Mouse (Mus musculus) CD4-positive, CD25-positive, alpha-beta regulatory T cell, adult 2 months (primary cell): ENCODE measurements around the gene Chrna3.

Experiments
- DNase-seq: peaks from one replicate; pipeline ENCODE4 v3.0.0-alpha.2; 2012; ENCODE audit warnings: low read depth, low spot score

The Chrna3 gene

DNA sequence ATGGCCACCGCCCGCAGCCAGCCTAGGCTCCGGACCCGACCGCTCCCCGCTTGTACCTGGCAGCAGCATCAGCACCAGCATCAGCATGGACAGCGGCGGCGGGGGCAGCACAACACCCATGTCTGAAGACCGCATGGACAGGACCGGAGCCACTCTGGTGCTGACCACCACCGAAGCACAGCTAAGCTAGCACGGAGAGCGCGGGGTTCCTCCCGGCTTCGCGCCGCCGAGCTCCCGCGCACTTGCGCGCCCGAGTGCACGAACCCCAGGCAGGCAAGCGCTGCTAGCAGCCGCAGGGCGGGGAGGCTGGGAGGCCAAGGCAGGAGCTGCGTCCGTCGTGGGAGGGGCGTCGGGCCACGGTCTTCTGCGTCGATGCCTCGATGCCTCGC, at the start of gene Chrna3:
Chrna3 (minus strand) TSS at position 288 of the 389 bp plus-strand sequence.
- DNase-seq: no peak

DNA sequence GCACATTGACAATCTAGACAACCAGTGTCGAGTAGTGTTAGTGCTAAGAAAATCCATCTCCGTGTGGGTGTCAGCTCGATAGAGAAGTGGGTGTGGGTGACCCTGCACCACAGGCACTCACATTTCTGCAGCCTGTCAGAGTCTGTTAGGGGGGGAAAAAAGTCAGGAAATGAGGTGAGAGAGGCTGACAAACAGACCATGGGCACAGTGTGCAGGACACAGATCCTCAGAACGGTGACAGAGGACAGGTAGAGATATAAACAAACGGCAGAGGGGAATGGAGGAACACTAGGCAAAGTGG, 41.6 kb upstream of the Chrna3 start:
- DNase-seq: no peak

DNA sequence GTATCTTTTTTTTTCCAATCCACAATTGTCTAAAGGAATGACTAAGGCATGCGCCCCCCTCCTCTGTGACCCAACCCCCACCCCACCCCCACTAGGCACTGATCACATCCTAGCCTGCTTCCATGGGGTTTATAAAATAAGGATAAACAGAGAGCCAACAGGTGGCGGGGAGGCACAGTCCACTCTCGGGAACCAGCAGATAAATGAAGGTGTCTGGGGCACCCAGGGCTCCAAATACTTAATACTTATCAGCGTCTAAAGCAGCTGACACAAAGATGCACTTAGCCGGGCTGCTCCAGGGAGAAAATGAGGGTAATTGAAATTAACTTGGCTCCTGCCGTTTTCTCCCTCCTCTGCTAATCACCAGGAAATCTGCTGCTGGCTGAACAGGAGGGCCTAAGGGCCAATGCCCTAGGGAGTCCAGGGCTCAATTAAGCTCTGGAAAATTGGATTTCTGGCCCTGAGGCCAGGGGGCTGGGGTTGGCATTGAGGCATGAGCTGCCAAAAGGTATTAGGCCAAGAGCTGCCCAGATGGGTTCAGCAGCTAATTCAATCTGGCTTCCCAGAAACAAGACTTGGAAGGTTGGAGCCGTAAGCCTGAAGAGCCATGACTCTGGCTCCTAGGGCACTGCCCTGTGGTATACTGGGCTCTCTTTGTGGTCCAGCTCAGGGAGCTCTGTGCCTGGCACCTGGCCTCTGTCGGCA, 41.0 kb upstream of the Chrna3 start:
- DNase-seq: no peak

- no peak for DNase-seq
Measured at GRCm38 (mm10) chr9:55065241-55065640, 38.9 kb upstream of the Chrna3 start.

DNA sequence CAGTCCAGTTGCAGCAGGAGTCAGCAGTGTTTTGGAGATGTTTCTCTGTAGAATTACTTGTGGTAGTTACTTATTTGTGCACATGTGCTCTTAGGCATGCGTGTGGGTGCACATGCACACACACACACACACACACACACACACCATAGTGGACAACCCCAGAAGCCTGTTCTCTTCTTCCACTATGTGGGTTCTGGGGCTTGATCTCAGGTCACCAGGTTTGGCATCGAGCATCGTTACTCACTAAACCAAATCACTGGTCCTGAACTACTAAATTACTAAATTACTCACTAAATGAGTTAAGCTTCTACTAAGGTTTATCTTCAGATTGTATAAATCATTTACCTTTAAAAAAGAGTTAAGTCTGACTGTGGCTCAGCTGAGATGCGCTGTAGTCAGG, 31.7 kb upstream of the Chrna3 start:
- DNase-seq: no peak

- DNase-seq: no peak
Measured at GRCm38 (mm10) chr9:55055386-55055930, 29.1 kb upstream of the Chrna3 start.

GRCm38 (mm10) chr9:55048211-55048880, 22.0 kb upstream of the Chrna3 start, which contains the start of gene Chrnb4:
Gene Chrnb4 (minus strand): TSS chr9:55048779.
- DNase-seq: no peak

GRCm38 (mm10) chr9:55046764-55047163, 20.4 kb upstream of the Chrna3 start:
- peak; percentile 23 for DNase-seq

- no peak for DNase-seq
Measured at GRCm38 (mm10) chr9:55045001-55045400, 18.6 kb upstream of the Chrna3 start.

GRCm38 (mm10) chr9:55043688-55044087, 17.3 kb upstream of the Chrna3 start:
- no peak for DNase-seq

DNA sequence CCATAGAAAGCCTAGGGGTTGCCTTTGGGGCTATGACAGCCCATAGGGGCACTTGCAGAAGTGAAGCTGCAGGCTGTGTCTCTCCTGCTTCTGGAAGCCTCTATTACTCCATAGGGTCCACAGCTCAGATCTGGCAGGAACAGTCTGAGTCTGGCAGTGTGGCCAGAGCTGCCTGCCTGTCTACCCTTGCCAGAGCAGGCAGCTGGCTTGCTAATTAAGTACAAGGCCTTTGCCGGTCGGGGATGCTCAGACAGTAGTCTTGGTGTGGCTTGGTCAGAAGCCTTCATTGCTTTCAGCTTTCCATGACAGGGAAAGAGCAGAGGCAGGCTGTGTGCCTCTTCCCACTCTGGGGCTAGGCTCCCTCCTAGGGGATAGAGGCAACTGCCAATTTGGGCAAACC, 15.0 kb upstream of the Chrna3 start:
- DNase-seq: no peak

DNA sequence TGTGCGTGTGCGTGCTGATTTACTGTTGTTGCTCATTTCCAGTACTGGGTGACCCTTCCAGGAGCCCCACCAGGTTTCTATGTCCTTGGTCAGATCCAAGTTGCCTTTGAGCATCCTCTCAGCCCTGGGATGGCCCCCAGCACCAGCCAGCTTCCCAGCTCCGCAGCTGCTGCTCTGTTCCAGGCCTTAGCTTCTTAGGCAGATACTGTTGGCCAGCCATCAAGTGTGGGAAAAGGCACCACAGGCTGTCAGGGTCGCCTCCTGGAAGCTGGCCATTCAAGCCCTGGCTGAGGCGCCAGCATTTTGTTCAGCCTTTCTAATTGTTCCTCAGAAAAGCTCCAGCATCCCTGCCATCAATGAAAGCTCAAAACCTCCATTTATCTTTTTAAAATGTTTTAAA, 13.6 kb upstream of the Chrna3 start:
- no peak for DNase-seq

DNA sequence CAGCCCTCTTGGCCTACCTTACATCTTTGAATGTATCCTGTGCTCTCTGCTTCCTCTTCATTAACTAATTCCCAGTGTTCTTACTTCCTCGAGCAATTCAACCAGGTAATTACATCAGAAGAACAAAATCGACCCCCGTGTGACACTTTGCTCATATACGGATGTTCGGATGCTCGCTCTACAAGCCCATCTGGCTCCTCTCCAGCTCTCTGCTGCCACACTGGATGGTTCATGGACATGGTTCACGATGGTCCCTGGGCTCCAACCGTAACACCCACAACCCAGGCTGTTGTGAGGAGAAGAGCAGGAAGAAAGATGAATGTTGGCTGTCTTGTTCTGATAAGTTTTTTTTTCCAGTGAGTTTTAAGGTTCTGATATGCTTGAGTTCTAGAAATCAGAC, 12.6 kb upstream of the Chrna3 start:
- no peak for DNase-seq

DNA sequence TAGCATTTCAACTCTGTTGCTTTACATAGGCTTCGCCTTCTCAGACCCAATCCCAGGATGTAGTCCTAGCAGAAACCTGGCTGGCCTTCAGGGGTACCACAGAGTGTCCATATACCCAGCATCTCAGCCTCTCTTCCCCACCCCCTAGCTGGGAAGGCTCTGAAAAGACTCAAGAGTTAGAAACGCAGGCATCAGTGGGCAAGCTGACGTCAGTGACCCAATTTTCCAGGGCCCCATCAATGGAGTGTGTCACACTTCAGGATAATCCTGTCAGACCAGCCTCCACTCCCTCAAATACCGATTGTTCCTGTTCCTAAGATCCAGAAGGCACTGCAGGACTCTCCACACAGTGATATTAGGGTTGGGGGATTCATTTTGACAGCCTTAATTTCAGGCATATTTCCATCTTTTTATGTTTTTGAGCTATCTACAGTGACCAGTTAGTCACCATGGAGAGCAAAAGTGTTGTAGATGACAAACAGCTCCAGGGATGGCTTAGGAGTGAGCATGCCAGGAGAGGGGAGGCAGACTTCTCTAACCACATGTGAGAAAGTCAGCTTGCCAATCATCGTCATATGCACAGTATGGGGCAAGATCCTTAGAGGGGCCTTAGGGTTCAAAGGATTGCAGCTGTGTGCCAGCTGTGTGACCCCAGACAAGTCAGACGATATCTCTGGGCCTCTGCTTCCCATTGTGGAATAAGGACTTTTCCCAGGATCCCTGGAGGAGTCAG, 5.2 kb upstream of the Chrna3 start:
- DNase-seq: no peak

DNA sequence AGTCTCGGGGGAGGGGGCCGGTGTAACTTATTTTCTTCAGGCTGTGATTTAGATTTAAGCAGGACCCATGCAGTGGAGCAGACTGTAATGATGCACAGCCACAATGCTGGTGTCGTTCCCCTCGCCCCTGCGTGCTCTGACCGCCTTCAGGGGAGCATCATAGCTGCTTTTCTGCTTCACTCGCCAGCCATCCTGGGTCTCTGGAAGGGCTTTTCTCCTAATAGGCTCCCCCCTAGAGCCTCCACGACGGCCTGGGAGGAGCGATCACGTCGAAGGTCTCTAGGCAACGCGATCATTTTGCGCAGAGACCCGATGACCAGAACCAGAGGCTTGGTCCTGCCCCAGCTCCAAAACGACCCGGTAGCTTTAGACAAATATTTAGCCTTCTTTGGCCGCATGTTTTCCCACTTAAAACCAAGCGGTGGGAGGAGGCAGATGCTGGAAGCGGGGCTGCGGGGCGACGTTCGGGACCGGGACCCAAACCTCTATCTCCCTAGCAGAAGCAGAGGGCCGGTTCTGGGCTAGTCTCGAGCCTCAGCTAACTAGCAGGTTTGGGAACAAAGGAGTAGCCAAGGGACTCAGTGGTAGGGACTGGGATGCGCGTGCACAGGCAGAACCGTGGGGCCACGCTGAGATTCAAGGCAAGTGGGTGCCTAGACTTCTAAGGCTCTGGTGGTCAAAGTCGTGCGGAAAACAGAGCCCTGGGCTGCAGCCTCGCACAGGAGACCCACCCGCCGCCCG, 658 bp downstream of the Chrna3 start:
- no peak for DNase-seq

GRCm38 (mm10) chr9:55023902-55024583, 2.3 kb downstream of the Chrna3 start:
- DNase-seq: peak; percentile 79

DNA sequence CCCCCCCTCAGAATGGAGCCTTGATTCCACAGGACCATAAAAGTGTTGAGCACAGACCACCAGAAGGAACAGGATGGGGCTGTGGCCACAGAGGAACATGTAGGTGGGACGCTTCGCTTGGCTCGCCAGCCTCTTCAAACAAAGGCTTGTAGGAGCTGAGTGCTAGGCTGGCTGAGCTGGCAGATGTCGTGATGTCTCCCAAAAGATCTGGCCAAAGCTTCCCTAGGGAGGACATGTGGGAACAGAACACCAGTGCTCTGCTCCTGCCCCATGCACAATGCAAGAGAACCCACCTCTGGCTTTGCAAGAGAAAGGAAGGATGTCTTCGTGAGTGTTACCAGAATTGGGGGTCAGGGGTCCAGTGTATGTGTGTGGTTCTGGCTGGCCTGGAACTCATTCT, 3.0 kb downstream of the Chrna3 start:
- DNase-seq: no peak

- DNase-seq: no peak
Measured at GRCm38 (mm10) chr9:55016926-55017325, 9.4 kb downstream of the Chrna3 start.

DNA sequence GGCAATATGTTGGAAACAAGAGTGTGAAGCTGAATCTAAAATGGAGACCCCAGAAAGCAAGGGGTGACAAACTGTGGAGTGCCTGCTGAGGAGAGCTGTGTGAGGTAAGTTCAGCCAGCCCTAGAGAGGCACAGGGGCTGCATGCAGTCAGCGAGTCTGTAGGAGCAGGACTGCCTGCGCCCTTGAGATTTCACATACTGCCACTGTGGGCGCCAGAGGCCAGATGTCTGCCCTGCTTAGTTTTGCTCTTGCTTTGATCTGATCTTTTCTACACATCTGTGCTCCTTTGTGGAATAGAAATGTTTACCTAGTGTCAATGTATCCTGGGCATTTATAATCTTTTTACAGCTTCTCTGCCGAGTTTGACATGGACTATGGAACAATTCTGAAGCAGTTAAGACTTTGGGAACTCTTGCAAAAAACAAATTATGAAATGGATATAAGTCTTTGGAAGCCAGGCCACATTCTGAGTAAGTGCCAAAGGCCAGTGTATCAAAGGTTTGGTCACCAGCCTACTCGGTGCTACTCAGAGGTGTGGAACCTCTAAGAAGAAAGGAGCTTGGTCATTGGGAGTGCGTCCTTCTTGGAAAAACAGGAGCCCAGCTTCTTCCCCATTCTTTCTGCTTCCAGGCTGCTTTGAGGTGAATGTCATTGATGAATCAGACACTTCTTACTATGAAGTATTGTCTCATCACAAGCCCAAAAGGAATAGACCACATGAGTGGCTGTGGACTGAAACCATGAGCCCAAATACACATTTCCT, 15.6 kb downstream of the Chrna3 start:
- DNase-seq: no peak

- no peak for DNase-seq
Measured at GRCm38 (mm10) chr9:55009692-55010091, 16.7 kb downstream of the Chrna3 start.

DNA sequence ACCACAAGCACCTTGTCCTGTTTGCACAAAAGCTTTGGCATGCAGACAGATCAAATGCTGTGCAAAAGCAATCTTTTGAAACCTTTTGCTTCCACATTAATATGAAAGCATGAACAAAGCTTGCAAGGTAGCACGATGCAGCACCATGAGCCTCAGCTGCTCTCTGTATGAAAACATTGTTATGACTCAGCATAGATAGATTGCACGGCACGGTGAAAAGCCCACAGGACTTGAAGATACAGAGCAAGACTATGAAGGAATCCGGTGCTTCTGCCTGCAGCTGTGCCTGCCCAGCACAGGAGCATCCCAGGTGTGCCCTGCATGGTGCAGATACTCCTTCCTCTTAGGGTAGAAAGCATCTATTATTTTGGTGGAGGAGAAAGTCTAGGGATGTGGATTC, 22.8 kb downstream of the Chrna3 start:
- DNase-seq: no peak
